Mouse (Mus musculus) cerebellum, adult 2 months (tissue): ENCODE measurements around the gene Lamtor4. TPM values are rescaled to one million over a fixed set of nuclear protein-coding genes. Genes with fewer than 3 reads are reported as not detected.

Source experiments
- DNase-seq, 2 experiments: peaks; one replicate each; pipeline ENCODE4 v3.0.0; 2021
- H3K27ac ChIP-seq: fragments of 200-500 bp; 2 replicates; pipeline ENCODE4 v1.5.1; 2012; ENCODE audit warnings: low read length, control low read depth, inconsistent platforms; ENCODE audit not compliant: insufficient read depth
- H3K27me3 ChIP-seq: fragments of 200-500 bp; 2 replicates; pipeline ENCODE4 v1.6.1; 2012; ENCODE audit warnings: inconsistent platforms, mild to moderate bottlenecking, low read length, moderate library complexity; ENCODE audit not compliant: control insufficient read depth, insufficient read depth
- H3K4me1 ChIP-seq: fragments of 200-500 bp; 2 replicates; pipeline ENCODE4 v1.6.1; 2011; ENCODE audit warnings: low read length; ENCODE audit not compliant: control insufficient read depth, insufficient read depth
- H3K4me3 ChIP-seq: fragments of 200-500 bp; replicated peaks from 2 replicates; pipeline ENCODE3; 2011; ENCODE audit warnings: mild to moderate bottlenecking, low read depth, low read length, control low read depth; ENCODE audit not compliant: insufficient read depth
- CTCF ChIP-seq: fragments of 200-500 bp; IDR thresholded peaks from 2 replicates; pipeline ENCODE4 v1.5.1; 2011; ENCODE audit warnings: low read depth, mild to moderate bottlenecking, control low read depth, low read length, moderate library complexity, borderline replicate concordance; ENCODE audit not compliant: insufficient read depth
- POLR2A ChIP-seq: fragments of 200-500 bp; IDR thresholded peaks from 2 replicates; pipeline ENCODE4 v1.6.1; 2011; ENCODE audit warnings: low read length, control low read depth, borderline replicate concordance; ENCODE audit not compliant: insufficient read depth
- WGBS: fragments of 180-500 bp; shearing (Covaris S2); methylation state at CpG from one replicate; pipeline ENCODE4 v1.1.7; 2018; 5-methylcytosine and 5-hydroxymethylcytosine counted together
- polyA plus RNA-seq: library from polyadenylated mRNA; depleted of rRNA; stranded (reverse); fragments of >200 nt; gene quantifications from 2 replicates; pipeline ENCODE4 v1.2.3, GENCODE M21; 2012; rRNA removed

The Lamtor4 gene
- polyA plus RNA-seq, 1 experiment = 176 TPM

DNA sequence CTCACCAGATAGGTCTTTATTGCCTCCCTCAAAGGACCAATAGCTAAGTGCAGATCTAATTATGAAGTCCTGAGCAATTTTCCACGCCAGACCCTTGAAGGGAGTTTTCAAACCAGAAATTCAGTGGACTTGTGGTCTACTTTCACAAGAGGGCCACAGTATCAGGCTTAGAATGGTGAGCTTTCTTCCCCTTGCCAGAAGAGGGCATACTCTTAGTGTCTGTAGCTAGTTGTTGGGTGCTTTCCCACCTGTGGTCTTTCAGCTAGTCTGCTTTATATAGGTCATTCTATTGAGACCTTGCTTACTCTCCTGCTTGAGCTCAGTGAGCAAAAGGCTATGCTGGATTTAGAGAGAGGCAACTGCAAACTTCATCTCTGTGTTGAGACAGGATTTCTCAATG lies 28.3 kb downstream of the Lamtor4 start:
- no peaks in the 10 kb centered on the region for H3K4me1 ChIP-seq
- DNase-seq = no peak
- H3K27me3 ChIP-seq = no peaks in the 10 kb centered on the region
- no peak for TF ChIP-seq POLR2A
- no peak for TF ChIP-seq CTCF
- no peak overlapping the region for H3K4me3 ChIP-seq
- WGBS = 63% methylated on average over 1 of the region's 1 CpGs
- no peak overlapping the region for H3K27ac ChIP-seq

DNA sequence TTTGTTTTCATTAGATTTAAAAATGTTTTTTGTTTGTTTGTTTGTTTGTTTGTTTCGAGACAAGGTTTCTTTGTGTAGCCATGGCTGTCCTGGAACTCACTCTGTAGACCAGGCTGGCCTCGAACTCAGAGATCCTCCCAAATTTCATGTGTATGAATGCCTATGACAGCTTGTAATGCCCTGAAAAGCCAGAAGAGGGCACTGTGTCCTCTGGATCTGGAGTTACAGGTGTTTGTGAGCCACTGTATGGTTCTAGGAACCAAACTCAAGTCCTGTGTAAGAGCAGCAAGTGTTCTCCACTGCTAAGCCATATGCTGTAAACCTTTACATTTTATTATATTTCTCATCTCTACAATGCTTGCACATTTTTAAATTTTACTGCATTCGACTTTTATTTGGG lies 32.6 kb downstream of the Lamtor4 start:
- DNase-seq = no peak
- Histone ChIP-seq H3K4me3 (no peak overlapping the region), H3K27me3 (no peaks in the 10 kb centered on the region), H3K4me1 (no peaks in the 10 kb centered on the region), H3K27ac (no peak overlapping the region)
- 72% methylated on average over 3 of the region's 3 CpGs for WGBS
- TF ChIP-seq CTCF (no peak), POLR2A (no peak)

DNA sequence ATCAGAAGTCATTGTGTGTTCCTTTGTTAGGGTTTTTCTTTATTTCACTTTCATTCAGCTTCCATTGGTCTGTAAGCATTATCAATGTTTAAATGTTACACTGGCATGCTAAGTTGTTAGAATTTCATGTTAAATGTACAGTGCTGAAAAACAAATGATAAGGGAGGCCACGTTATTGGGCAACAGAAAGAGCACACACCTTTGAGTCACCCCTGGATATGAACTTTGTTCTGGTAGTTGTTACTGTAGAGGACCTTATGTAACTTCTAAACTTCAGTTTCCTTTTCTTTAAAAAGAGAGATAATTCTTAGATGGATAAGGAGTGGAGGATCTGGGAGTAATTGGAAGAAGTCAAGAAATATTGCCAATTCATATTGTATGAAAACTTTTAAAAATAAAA lies 36.4 kb downstream of the Lamtor4 start:
- no peaks in the 10 kb centered on the region for H3K27me3 ChIP-seq
- H3K27ac ChIP-seq = no peak overlapping the region
- TF ChIP-seq CTCF = no peak
- TF ChIP-seq POLR2A = no peak
- DNase-seq = no peak
- H3K4me3 ChIP-seq = no peak overlapping the region
- H3K4me1 ChIP-seq = no peaks in the 10 kb centered on the region
- WGBS = 75% methylated on average over 1 of the region's 1 CpGs

DNA sequence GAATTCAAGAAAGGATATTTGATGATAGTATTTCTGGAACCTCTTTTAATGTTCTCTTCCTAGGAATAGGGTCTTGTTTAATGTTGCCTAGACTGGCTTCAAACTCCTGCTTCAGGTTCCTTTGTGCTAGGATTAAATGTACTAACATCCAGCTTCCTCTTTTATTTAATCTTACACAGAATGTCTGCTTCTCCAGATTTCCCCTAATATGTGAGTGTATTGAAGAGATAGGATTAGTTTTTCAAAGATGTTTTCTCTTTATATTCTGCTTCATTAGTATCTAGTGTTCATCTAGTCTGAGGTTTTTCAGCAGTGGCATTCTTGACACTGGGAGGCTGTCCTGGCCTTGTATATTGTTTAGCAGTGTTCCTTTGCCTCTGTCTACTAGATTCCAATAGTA lies 38.9 kb downstream of the Lamtor4 start:
- H3K27ac ChIP-seq = no peak overlapping the region
- DNase-seq = no peak
- no peak for TF ChIP-seq POLR2A
- no peak overlapping the region for H3K4me3 ChIP-seq
- no peaks in the 10 kb centered on the region for H3K27me3 ChIP-seq
- H3K4me1 ChIP-seq = no peaks in the 10 kb centered on the region

DNA sequence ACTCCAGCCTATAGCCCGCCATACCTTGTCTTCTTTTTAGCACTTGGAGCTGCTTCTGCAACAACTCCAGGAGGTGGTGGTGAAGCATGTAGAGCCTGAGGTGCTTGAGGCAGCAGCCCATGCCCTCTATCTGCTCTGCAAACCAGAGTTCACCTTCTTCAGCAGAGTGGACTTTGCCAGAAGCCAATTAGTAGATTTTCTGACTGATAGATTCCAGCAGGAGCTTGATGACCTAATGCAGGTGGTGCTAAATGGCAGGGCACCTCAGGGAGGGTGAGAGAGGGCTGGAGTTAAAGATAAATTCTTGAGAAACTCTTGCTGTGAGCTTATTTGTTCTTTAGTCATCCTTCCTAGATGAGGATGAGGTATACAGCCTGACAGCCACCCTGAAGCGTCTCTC lies 44.3 kb downstream of the Lamtor4 start:
- 89% methylated on average over 2 of the region's 2 CpGs for WGBS
- Histone ChIP-seq H3K4me3 (no peak overlapping the region), H3K27ac (no peak overlapping the region), H3K4me1 (no peaks in the 10 kb centered on the region), H3K27me3 (no peaks in the 10 kb centered on the region)
- TF ChIP-seq CTCF = no peak
- no peak for TF ChIP-seq POLR2A
- DNase-seq = no peak

Other genes with a start within 250 kb of the Lamtor4 start
- not detected in 2 replicates for gene Smok3a, start 234.2 kb upstream of the Lamtor4 start, polyA plus RNA-seq
- not detected in 2 replicates for gene Smok3b, start 234.1 kb upstream of the Lamtor4 start, polyA plus RNA-seq
- not detected in 2 replicates for gene Smok3c, start 202.3 kb upstream of the Lamtor4 start, polyA plus RNA-seq
- 16.8 and 17.4 TPM in 2 replicates for gene Zkscan1, start 170.4 kb upstream of the Lamtor4 start, polyA plus RNA-seq
- 19.0 and 19.2 TPM in 2 replicates for gene Zscan21, start 138.6 kb upstream of the Lamtor4 start, polyA plus RNA-seq
- gene Zfp113, start 99.7 kb upstream of the Lamtor4 start, polyA plus RNA-seq = 3.8 and 4.2 TPM in 2 replicates
- 147 and 158 TPM in 2 replicates for gene Cops6, start 94.4 kb upstream of the Lamtor4 start, polyA plus RNA-seq
- gene Ap4m1, start 83.5 kb upstream of the Lamtor4 start, polyA plus RNA-seq = 25.8 and 28.3 TPM in 2 replicates
- 23.0 and 24.5 TPM in 2 replicates for gene Mcm7, start 83.1 kb upstream of the Lamtor4 start, polyA plus RNA-seq
- 52.7 and 54.8 TPM in 2 replicates for gene Taf6, start 68.0 kb upstream of the Lamtor4 start, polyA plus RNA-seq
- gene Cnpy4, start 68.0 kb upstream of the Lamtor4 start, polyA plus RNA-seq = 17.3 and 18.3 TPM in 2 replicates
- gene Mblac1, start 61.2 kb upstream of the Lamtor4 start, polyA plus RNA-seq = 7.4 and 7.5 TPM in 2 replicates
- gene Nxpe5, start 29.6 kb upstream of the Lamtor4 start, polyA plus RNA-seq = not detected in 2 replicates
- 90.1 and 92.0 TPM in 2 replicates for gene BC037034, start 8.6 kb downstream of the Lamtor4 start, polyA plus RNA-seq
- 1.5 and 2.0 TPM in 2 replicates for gene Gal3st4, start 17.4 kb downstream of the Lamtor4 start, polyA plus RNA-seq
- 0.03 and 0.05 TPM in 2 replicates for gene Gm43720, start 24.5 kb downstream of the Lamtor4 start, polyA plus RNA-seq
- gene Gpc2, start 24.5 kb downstream of the Lamtor4 start, polyA plus RNA-seq = 4.6 and 4.7 TPM in 2 replicates
- gene Stag3, start 24.8 kb downstream of the Lamtor4 start, polyA plus RNA-seq = 1.9 and 2.5 TPM in 2 replicates
- gene Pvrig, start 86.5 kb downstream of the Lamtor4 start, polyA plus RNA-seq = 0.10 TPM in 1 of 2 replicates, not detected in the other
- 18.4 and 19.2 TPM in 2 replicates for gene Zfp157, start 186.0 kb downstream of the Lamtor4 start, polyA plus RNA-seq